Mouse (Mus musculus): ENCODE measurements at regions not wholly inside any gene's neighbourhood (a gene's known extent, or its start where the extent isn't known, plus 50 kb on each side); places are given as distances from the start of the nearest gene placed in this dataset.

DNA sequence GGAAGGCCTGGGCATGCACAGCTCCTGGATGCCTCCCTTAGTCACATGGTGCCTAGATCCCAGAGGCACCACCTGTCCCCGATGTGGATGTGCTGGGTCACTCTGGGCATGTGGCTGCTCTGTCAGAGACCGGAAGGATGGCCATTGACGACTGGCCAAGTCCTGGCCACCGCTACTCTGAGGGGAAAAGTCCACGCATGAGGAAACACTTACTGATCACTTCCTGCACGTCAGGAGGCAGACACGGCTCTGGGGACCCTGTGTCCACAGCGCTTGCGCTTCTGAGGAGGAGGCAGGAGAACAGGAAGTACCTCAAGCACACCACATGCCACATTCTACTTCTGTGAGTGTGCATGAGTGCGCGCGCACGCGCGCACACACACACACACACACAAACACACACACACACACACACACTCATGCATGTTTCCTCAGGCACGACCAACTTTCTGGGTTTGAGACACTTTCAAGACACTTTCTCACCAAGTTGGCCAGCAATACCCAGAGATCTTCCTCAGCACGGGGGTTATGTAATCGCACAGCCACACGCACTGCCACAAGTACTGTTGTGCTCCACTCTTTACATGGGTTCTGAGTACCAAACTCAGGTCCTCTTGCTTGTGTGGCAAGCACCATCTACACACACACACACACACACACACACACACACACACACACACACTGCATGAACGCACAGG is 85.7 kb upstream of the Tmem189 start:
- 0 out of 2 replicates have a peak overlapping the region, but pooled peaks have one; percentile 16 for H3K9ac ChIP-seq
- peak overlapping the region; percentile 20; the same call in 1 of the 2 replicates for H3K27ac ChIP-seq
- no peak overlapping the region for H3K4me2 ChIP-seq (replicated peaks)
- H3K36me3 ChIP-seq: no peaks in the 10 kb centered on the region
- H3K4me3 ChIP-seq: no peak overlapping the region
- peaks cover 41% of the 10 kb centered on the region for H3K4me1 ChIP-seq
- no peak; the same call in 1 of the 2 replicates for ATAC-seq (ENCODE audit: insufficient number of reproducible peaks, insufficient read depth, low FRiP score, low TSS enrichment)
- H3K27me3 ChIP-seq: no peaks in the 10 kb centered on the region
- 61% methylated on average over 20 of the region's 20 CpGs for WGBS
- H3K9me3 ChIP-seq: no peaks in the 10 kb centered on the region

- Histone ChIP-seq H3K9ac (0 out of 2 replicates have a peak overlapping the region, but pooled peaks have one; percentile 16), H3K4me3 (no peak overlapping the region), H3K9me3 (no peaks in the 10 kb centered on the region), H3K27me3 (no peaks in the 10 kb centered on the region), H3K4me2 (replicated peaks) (no peak overlapping the region), H3K4me1 (peaks cover 41% of the 10 kb centered on the region), H3K36me3 (no peaks in the 10 kb centered on the region), H3K27ac (peak overlapping the region; percentile 62; the same call in 1 of the 2 replicates)
- no peak for ATAC-seq (ENCODE audit: insufficient number of reproducible peaks, insufficient read depth, low FRiP score, low TSS enrichment)
- WGBS: 14% methylated on average over 10 of the region's 10 CpGs
Measured at GRCm38 (mm10) chr2:167774806-167775179, 85.2 kb upstream of the Tmem189 start.

- peaks cover 41% of the 10 kb centered on the region for H3K4me1 ChIP-seq
- 0 out of 2 replicates have a peak, but pooled peaks cover 3% of the 10 kb centered on the region for H3K27me3 ChIP-seq
- 77% methylated on average over 2 of the region's 2 CpGs for WGBS
- no peak for ATAC-seq (ENCODE audit: insufficient number of reproducible peaks, insufficient read depth, low FRiP score, low TSS enrichment)
- no peaks in the 10 kb centered on the region for H3K9me3 ChIP-seq
- no peak overlapping the region for H3K4me3 ChIP-seq
- H3K9ac ChIP-seq: no peak overlapping the region
- no peak overlapping the region for H3K4me2 ChIP-seq (replicated peaks)
- no peaks in the 10 kb centered on the region for H3K36me3 ChIP-seq
- peak overlapping the region; percentile 62; the same call in 1 of the 2 replicates for H3K27ac ChIP-seq
Measured at GRCm38 (mm10) chr2:167774166-167774805, 84.7 kb upstream of the Tmem189 start.

- H3K9ac ChIP-seq: no peak overlapping the region
- no peak for ATAC-seq (ENCODE audit: insufficient number of reproducible peaks, insufficient read depth, low FRiP score, low TSS enrichment)
- H3K27me3 ChIP-seq: 0 out of 2 replicates have a peak, but pooled peaks cover 5% of the 10 kb centered on the region
- no peak overlapping the region for H3K4me2 ChIP-seq (replicated peaks)
- no peaks in the 10 kb centered on the region for H3K9me3 ChIP-seq
- H3K4me3 ChIP-seq: no peak overlapping the region
- no peak overlapping the region for H3K27ac ChIP-seq
- 97% methylated on average over 5 of the region's 5 CpGs for WGBS
- H3K4me1 ChIP-seq: peaks cover 27% of the 10 kb centered on the region
- no peaks in the 10 kb centered on the region for H3K36me3 ChIP-seq
Measured at GRCm38 (mm10) chr2:167772834-167773233, 83.2 kb upstream of the Tmem189 start.

- Histone ChIP-seq H3K4me1 (peaks cover 7% of the 10 kb centered on the region; the same call in 1 of the 2 replicates), H3K9me3 (no peaks in the 10 kb centered on the region), H3K27ac (no peak overlapping the region), H3K4me3 (no peak overlapping the region), H3K4me2 (replicated peaks) (no peak overlapping the region), H3K9ac (no peak overlapping the region), H3K36me3 (no peaks in the 10 kb centered on the region), H3K27me3 (0 out of 2 replicates have a peak, but pooled peaks cover 5% of the 10 kb centered on the region)
- ATAC-seq (ENCODE audit: insufficient number of reproducible peaks, insufficient read depth, low FRiP score, low TSS enrichment): no peak
- 81% methylated on average over 13 of the region's 13 CpGs for WGBS
Measured at GRCm38 (mm10) chr2:167767962-167768361, 78.3 kb upstream of the Tmem189 start.

GRCm38 (mm10) chr2:167767371-167767770 is 77.7 kb upstream of the Tmem189 start:
- Histone ChIP-seq H3K4me3 (no peak overlapping the region), H3K36me3 (no peaks in the 10 kb centered on the region), H3K27me3 (0 out of 2 replicates have a peak, but pooled peaks cover 5% of the 10 kb centered on the region), H3K9me3 (no peaks in the 10 kb centered on the region), H3K4me1 (peaks cover 7% of the 10 kb centered on the region; the same call in 1 of the 2 replicates), H3K4me2 (replicated peaks) (no peak overlapping the region), H3K9ac (no peak overlapping the region), H3K27ac (no peak overlapping the region)
- 85% methylated on average over 8 of the region's 8 CpGs for WGBS
- no peak for ATAC-seq (ENCODE audit: insufficient number of reproducible peaks, insufficient read depth, low FRiP score, low TSS enrichment)

DNA sequence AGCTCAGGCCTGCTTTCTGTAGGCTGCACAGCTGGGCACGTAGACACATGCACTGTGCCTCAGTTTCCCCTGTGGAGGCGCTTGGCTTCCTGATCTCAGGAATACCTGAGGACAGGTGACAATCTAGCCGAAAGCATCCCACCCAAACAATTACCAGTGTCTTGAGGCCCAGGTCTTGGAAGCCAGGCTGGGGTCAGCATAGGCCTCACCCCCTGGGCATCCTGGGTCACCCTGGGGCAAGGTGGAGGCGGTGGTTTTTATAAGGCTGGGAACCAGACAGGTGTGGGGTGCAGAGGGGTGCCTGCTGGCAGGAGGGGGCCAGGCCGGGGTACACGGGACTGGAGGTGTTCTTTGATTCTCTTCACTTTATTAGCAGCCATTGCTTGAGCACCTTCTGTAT is 76.2 kb upstream of the Tmem189 start:
- ATAC-seq (ENCODE audit: insufficient number of reproducible peaks, insufficient read depth, low FRiP score, low TSS enrichment): no peak
- WGBS: 79% methylated on average over 6 of the region's 6 CpGs
- H3K4me2 ChIP-seq (replicated peaks): no peak overlapping the region
- no peaks in the 10 kb centered on the region for H3K36me3 ChIP-seq
- no peak overlapping the region for H3K27ac ChIP-seq
- no peak overlapping the region for H3K4me3 ChIP-seq
- no peaks in the 10 kb centered on the region for H3K9me3 ChIP-seq
- no peak overlapping the region for H3K9ac ChIP-seq
- 0 out of 2 replicates have a peak, but pooled peaks cover 5% of the 10 kb centered on the region for H3K27me3 ChIP-seq
- peaks cover 7% of the 10 kb centered on the region; the same call in 1 of the 2 replicates for H3K4me1 ChIP-seq

GRCm38 (mm10) chr2:167765072-167765800 is 75.6 kb upstream of the Tmem189 start:
- WGBS: 44% methylated on average over 22 of the region's 22 CpGs

GRCm38 (mm10) chr2:167763891-167764410 is 74.3 kb upstream of the Tmem189 start:
- H3K9ac ChIP-seq: no peak overlapping the region
- no peak overlapping the region for H3K4me3 ChIP-seq
- H3K36me3 ChIP-seq: no peaks in the 10 kb centered on the region
- no peak overlapping the region for H3K4me2 ChIP-seq (replicated peaks)
- peaks cover 7% of the 10 kb centered on the region; the same call in 1 of the 2 replicates for H3K4me1 ChIP-seq
- no peak for ATAC-seq (ENCODE audit: insufficient number of reproducible peaks, insufficient read depth, low FRiP score, low TSS enrichment)
- H3K9me3 ChIP-seq: no peaks in the 10 kb centered on the region
- H3K27ac ChIP-seq: no peak overlapping the region
- no peaks in the 10 kb centered on the region for H3K27me3 ChIP-seq
- 90% methylated on average over 7 of the region's 7 CpGs for WGBS

More at GRCm38 (mm10) chr2:167765072-167765800, 75.6 kb upstream of the Tmem189 start:
- Histone ChIP-seq H3K9me3 (no peaks in the 10 kb centered on the region), H3K4me2 (replicated peaks) (no peak overlapping the region), H3K27ac (no peak overlapping the region), H3K4me1 (peaks cover 7% of the 10 kb centered on the region; the same call in 1 of the 2 replicates), H3K4me3 (no peak overlapping the region), H3K36me3 (no peaks in the 10 kb centered on the region), H3K9ac (no peak overlapping the region), H3K27me3 (0 out of 2 replicates have a peak, but pooled peaks cover 5% of the 10 kb centered on the region)
- ATAC-seq (ENCODE audit: insufficient number of reproducible peaks, insufficient read depth, low FRiP score, low TSS enrichment): peak; percentile 57; the same call in 1 of the 2 replicates

GRCm38 (mm10) chr2:167761404-167761936 is 71.8 kb upstream of the Tmem189 start:
- Histone ChIP-seq H3K4me2 (replicated peaks) (no peak overlapping the region), H3K4me1 (peaks cover 14% of the 10 kb centered on the region), H3K27me3 (no peaks in the 10 kb centered on the region), H3K9ac (no peak overlapping the region), H3K9me3 (no peaks in the 10 kb centered on the region), H3K4me3 (no peak overlapping the region), H3K36me3 (no peaks in the 10 kb centered on the region), H3K27ac (no peak overlapping the region)
- ATAC-seq (ENCODE audit: insufficient number of reproducible peaks, insufficient read depth, low FRiP score, low TSS enrichment): no peak
- 71% methylated on average over 17 of the region's 17 CpGs for WGBS
